Mouse (Mus musculus): ENCODE results near the gene Plcxd2. TPM values are rescaled to one million over a fixed set of nuclear protein-coding genes. Genes with fewer than 3 reads are reported as not detected.

Gene Plcxd2
- polyA plus RNA-seq, 1 experiment from 2014 or later: 8.1 TPM

- Histone ChIP-seq H3K4me2 (ENCODE audit: low read depth, low read length, severe bottlenecking) (no peak overlapping the region), H3K27ac (ENCODE audit: low read depth, low read length) (no peak overlapping the region), H3K9ac (ENCODE audit: low read length) (no peak overlapping the region), H3K9me3 (ENCODE audit: control insufficient read depth, low read length) (no peaks in the 10 kb centered on the region), H3K36me3 (ENCODE audit: control insufficient read depth, insufficient read depth, low read length) (no peaks in the 10 kb centered on the region), H3K4me1 (replicated peaks; ENCODE audit: control insufficient read depth, insufficient read depth, low read length) (no peaks in the 10 kb centered on the region), H3K4me3 (ENCODE audit: low read depth, low read length) (no peak overlapping the region), H3K27me3 (ENCODE audit: control insufficient read depth, insufficient read depth, low read length) (no peaks in the 10 kb centered on the region)
- WGBS: 66% methylated on average over 9 of the region's 9 CpGs
- DNase-seq (ENCODE audit: low spot score) (no peak), ATAC-seq (replicated peaks; ENCODE audit: low FRiP score) (0 out of 2 replicates have a peak, but pooled peaks have one; percentile 36)
These were observed 35.9 kb downstream of the Plcxd2 start for GRCm38 (mm10) chr16:45973959-45974686.

GRCm38 (mm10) chr16:45970187-45970586 is 39.8 kb downstream of the Plcxd2 start:
- no peaks in the 10 kb centered on the region for H3K27me3 ChIP-seq (ENCODE audit: control insufficient read depth, insufficient read depth, low read length)
- H3K9me3 ChIP-seq (ENCODE audit: control insufficient read depth, low read length): no peaks in the 10 kb centered on the region
- DNase-seq (ENCODE audit: low spot score) (no peak), ATAC-seq (replicated peaks; ENCODE audit: low FRiP score) (no peak)
- 89% methylated on average over 2 of the region's 2 CpGs for WGBS
- no peaks in the 10 kb centered on the region for H3K4me1 ChIP-seq (replicated peaks; ENCODE audit: control insufficient read depth, insufficient read depth, low read length)
- no peak overlapping the region for H3K27ac ChIP-seq (ENCODE audit: low read depth, low read length)
- H3K4me2 ChIP-seq (ENCODE audit: low read depth, low read length, severe bottlenecking): no peak overlapping the region
- H3K36me3 ChIP-seq (ENCODE audit: control insufficient read depth, insufficient read depth, low read length): no peaks in the 10 kb centered on the region
- H3K9ac ChIP-seq (ENCODE audit: low read length): no peak overlapping the region
- H3K4me3 ChIP-seq (ENCODE audit: low read depth, low read length): no peak overlapping the region

- no peaks in the 10 kb centered on the region for H3K9me3 ChIP-seq (ENCODE audit: control insufficient read depth, low read length)
- H3K27ac ChIP-seq (ENCODE audit: low read depth, low read length): no peak overlapping the region
- no peak overlapping the region for H3K4me2 ChIP-seq (ENCODE audit: low read depth, low read length, severe bottlenecking)
- 82% methylated on average over 5 of the region's 5 CpGs for WGBS
- no peak for DNase-seq (ENCODE audit: low spot score)
- ATAC-seq (replicated peaks; ENCODE audit: low FRiP score): no peak
- no peak overlapping the region for H3K4me3 ChIP-seq (ENCODE audit: low read depth, low read length)
- H3K4me1 ChIP-seq (replicated peaks; ENCODE audit: control insufficient read depth, insufficient read depth, low read length): no peaks in the 10 kb centered on the region
- no peaks in the 10 kb centered on the region for H3K36me3 ChIP-seq (ENCODE audit: control insufficient read depth, insufficient read depth, low read length)
- no peaks in the 10 kb centered on the region for H3K27me3 ChIP-seq (ENCODE audit: control insufficient read depth, insufficient read depth, low read length)
- H3K9ac ChIP-seq (ENCODE audit: low read length): no peak overlapping the region
These were observed 41.3 kb downstream of the Plcxd2 start for GRCm38 (mm10) chr16:45968716-45969115.

DNA sequence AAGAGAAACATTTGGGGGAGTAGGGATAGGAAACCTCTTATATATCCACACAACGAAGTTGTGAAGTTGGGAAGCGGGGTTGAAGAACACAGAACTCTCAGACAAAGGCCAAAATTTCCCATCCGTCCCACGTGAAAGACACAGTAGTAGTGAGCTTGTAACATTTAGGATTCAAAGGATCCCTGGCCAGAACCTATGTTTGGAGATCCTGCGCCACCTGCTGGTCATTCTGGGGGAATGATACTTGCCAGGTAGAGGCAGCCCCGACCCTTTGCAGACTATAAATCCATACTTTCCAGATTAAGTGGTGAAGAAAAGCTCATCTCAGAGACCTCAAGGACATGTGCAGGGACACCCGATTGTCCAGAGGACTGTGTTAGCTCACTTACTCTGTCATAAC is 42.5 kb downstream of the Plcxd2 start:
- WGBS: 20% methylated on average over 7 of the region's 7 CpGs
- peak; percentile 89 for ATAC-seq (replicated peaks; ENCODE audit: low FRiP score)
- no peak overlapping the region for H3K9ac ChIP-seq (ENCODE audit: low read length)
- H3K4me3 ChIP-seq (ENCODE audit: low read depth, low read length): no peak overlapping the region
- DNase-seq (ENCODE audit: low spot score): peak; percentile 87
- H3K4me1 ChIP-seq (replicated peaks; ENCODE audit: control insufficient read depth, insufficient read depth, low read length): no peaks in the 10 kb centered on the region
- H3K4me2 ChIP-seq (ENCODE audit: low read depth, low read length, severe bottlenecking): no peak overlapping the region
- no peaks in the 10 kb centered on the region for H3K27me3 ChIP-seq (ENCODE audit: control insufficient read depth, insufficient read depth, low read length)
- no peaks in the 10 kb centered on the region for H3K36me3 ChIP-seq (ENCODE audit: control insufficient read depth, insufficient read depth, low read length)
- no peaks in the 10 kb centered on the region for H3K9me3 ChIP-seq (ENCODE audit: control insufficient read depth, low read length)
- no peak overlapping the region for H3K27ac ChIP-seq (ENCODE audit: low read depth, low read length)

DNA sequence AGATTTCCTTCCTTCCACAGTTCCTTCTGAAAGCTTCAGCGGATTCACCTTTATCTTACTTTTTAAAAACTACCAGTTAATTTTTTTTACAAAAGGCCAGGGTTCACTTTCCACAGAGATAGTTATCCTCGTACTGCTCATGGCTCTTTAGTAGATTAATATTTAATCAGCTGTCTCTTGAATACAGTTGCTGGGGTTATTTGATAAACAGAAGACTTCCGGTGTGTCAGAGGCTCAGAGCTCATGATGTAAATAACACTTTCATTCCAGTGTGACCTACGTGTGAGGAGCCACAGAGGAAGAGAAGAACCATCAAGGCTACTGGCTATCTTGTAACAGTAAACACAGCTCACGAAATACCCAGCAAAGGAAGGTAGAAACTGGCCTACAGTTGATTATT is 43.4 kb downstream of the Plcxd2 start:
- no peaks in the 10 kb centered on the region for H3K27me3 ChIP-seq (ENCODE audit: control insufficient read depth, insufficient read depth, low read length)
- ATAC-seq (replicated peaks; ENCODE audit: low FRiP score): no peak
- no peaks in the 10 kb centered on the region for H3K4me1 ChIP-seq (replicated peaks; ENCODE audit: control insufficient read depth, insufficient read depth, low read length)
- WGBS: 84% methylated on average over 5 of the region's 5 CpGs
- DNase-seq (ENCODE audit: low spot score): no peak
- no peaks in the 10 kb centered on the region for H3K9me3 ChIP-seq (ENCODE audit: control insufficient read depth, low read length)
- no peak overlapping the region for H3K27ac ChIP-seq (ENCODE audit: low read depth, low read length)
- no peak overlapping the region for H3K4me2 ChIP-seq (ENCODE audit: low read depth, low read length, severe bottlenecking)
- H3K9ac ChIP-seq (ENCODE audit: low read length): no peak overlapping the region
- no peaks in the 10 kb centered on the region for H3K36me3 ChIP-seq (ENCODE audit: control insufficient read depth, insufficient read depth, low read length)
- H3K4me3 ChIP-seq (ENCODE audit: low read depth, low read length): no peak overlapping the region

DNA sequence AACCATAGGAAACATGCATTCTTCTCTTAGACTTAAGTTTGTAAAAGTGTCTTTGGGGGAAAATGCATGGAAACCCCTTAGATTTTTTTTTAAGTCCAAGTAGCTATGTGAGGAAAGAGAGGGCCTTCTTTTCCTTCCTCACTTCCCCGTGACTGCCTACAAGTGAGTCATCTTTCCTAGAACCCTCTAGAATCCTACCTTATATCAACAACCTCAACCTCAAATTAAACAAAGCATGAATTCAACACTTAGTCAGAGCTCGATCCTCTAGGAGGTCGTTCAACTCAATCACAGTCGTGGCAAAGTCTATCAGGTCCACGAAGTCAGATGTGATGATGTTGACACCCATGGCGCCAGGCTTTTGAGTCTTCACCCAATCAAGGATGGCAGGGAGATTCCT is 45.2 kb downstream of the Plcxd2 start:
- H3K9me3 ChIP-seq (ENCODE audit: control insufficient read depth, low read length): no peaks in the 10 kb centered on the region
- DNase-seq (ENCODE audit: low spot score) (no peak), ATAC-seq (replicated peaks; ENCODE audit: low FRiP score) (no peak)
- H3K4me2 ChIP-seq (ENCODE audit: low read depth, low read length, severe bottlenecking): no peak overlapping the region
- H3K27me3 ChIP-seq (ENCODE audit: control insufficient read depth, insufficient read depth, low read length): no peaks in the 10 kb centered on the region
- H3K36me3 ChIP-seq (ENCODE audit: control insufficient read depth, insufficient read depth, low read length): no peaks in the 10 kb centered on the region
- H3K9ac ChIP-seq (ENCODE audit: low read length): no peak overlapping the region
- H3K4me3 ChIP-seq (ENCODE audit: low read depth, low read length): no peak overlapping the region
- 92% methylated on average over 6 of the region's 6 CpGs for WGBS
- H3K27ac ChIP-seq (ENCODE audit: low read depth, low read length): no peak overlapping the region
- no peaks in the 10 kb centered on the region for H3K4me1 ChIP-seq (replicated peaks; ENCODE audit: control insufficient read depth, insufficient read depth, low read length)

- H3K36me3 ChIP-seq (ENCODE audit: control insufficient read depth, insufficient read depth, low read length): no peaks in the 10 kb centered on the region
- WGBS: 91% methylated on average over 8 of the region's 8 CpGs
- no peak overlapping the region for H3K9ac ChIP-seq (ENCODE audit: low read length)
- no peaks in the 10 kb centered on the region for H3K27me3 ChIP-seq (ENCODE audit: control insufficient read depth, insufficient read depth, low read length)
- no peaks in the 10 kb centered on the region for H3K4me1 ChIP-seq (replicated peaks; ENCODE audit: control insufficient read depth, insufficient read depth, low read length)
- no peak for ATAC-seq (replicated peaks; ENCODE audit: low FRiP score)
- H3K4me3 ChIP-seq (ENCODE audit: low read depth, low read length): no peak overlapping the region
- no peak overlapping the region for H3K4me2 ChIP-seq (ENCODE audit: low read depth, low read length, severe bottlenecking)
- DNase-seq (ENCODE audit: low spot score): no peak
- no peaks in the 10 kb centered on the region for H3K9me3 ChIP-seq (ENCODE audit: control insufficient read depth, low read length)
- no peak overlapping the region for H3K27ac ChIP-seq (ENCODE audit: low read depth, low read length)
These were observed 46.2 kb downstream of the Plcxd2 start for GRCm38 (mm10) chr16:45963837-45964236.

DNA sequence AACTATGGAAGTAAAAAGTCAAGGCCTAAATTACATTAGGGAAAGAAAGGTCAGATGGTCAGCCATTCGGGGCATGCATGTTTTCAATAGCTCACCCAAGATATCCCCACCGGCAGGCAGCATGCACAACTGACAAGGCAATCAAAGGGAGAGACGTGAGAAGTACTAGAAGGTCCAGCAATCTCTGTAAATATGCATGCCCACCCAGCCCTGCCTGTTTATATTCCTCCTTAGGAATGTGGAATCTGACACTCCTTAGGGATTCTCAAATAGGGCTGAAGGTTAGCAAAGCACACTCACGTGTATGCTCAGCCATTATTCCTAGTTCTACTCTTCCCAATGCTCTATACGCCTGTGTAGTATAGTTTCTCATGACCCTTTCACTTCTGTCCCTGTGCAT is 46.9 kb downstream of the Plcxd2 start:
- Histone ChIP-seq H3K4me1 (replicated peaks; ENCODE audit: control insufficient read depth, insufficient read depth, low read length) (no peaks in the 10 kb centered on the region), H3K36me3 (ENCODE audit: control insufficient read depth, insufficient read depth, low read length) (no peaks in the 10 kb centered on the region), H3K9me3 (ENCODE audit: control insufficient read depth, low read length) (no peaks in the 10 kb centered on the region), H3K4me2 (ENCODE audit: low read depth, low read length, severe bottlenecking) (no peak overlapping the region), H3K27me3 (ENCODE audit: control insufficient read depth, insufficient read depth, low read length) (no peaks in the 10 kb centered on the region), H3K9ac (ENCODE audit: low read length) (no peak overlapping the region), H3K27ac (ENCODE audit: low read depth, low read length) (no peak overlapping the region), H3K4me3 (ENCODE audit: low read depth, low read length) (no peak overlapping the region)
- 63% methylated on average over 5 of the region's 5 CpGs for WGBS
- no peak for DNase-seq (ENCODE audit: low spot score)
- ATAC-seq (replicated peaks; ENCODE audit: low FRiP score): no peak

DNA sequence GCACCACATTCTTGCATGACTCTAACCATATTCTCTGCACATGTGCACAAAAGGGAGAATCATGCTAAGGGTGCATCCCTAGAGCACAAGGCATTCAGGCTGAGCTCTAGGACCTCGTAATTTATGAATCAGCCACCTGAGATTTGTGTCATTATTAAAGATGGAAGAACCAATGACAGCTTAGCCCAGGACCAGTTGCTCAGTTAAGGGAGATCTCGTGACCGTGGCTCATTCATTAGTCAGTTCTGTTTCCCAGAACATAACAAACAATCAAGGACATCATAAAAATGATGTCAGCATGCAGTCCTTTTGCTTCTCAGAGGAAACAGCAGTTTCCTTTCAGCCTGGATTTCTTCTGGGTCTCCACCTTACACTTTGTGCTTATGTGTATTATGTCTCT is 49.0 kb downstream of the Plcxd2 start:
- no peak overlapping the region for H3K9ac ChIP-seq (ENCODE audit: low read length)
- no peaks in the 10 kb centered on the region for H3K36me3 ChIP-seq (ENCODE audit: control insufficient read depth, insufficient read depth, low read length)
- ATAC-seq (replicated peaks; ENCODE audit: low FRiP score) (no peak), DNase-seq (ENCODE audit: low spot score) (no peak)
- WGBS: 80% methylated on average over 3 of the region's 3 CpGs
- no peaks in the 10 kb centered on the region for H3K9me3 ChIP-seq (ENCODE audit: control insufficient read depth, low read length)
- H3K4me2 ChIP-seq (ENCODE audit: low read depth, low read length, severe bottlenecking): no peak overlapping the region
- no peaks in the 10 kb centered on the region for H3K4me1 ChIP-seq (replicated peaks; ENCODE audit: control insufficient read depth, insufficient read depth, low read length)
- H3K27ac ChIP-seq (ENCODE audit: low read depth, low read length): no peak overlapping the region
- no peak overlapping the region for H3K4me3 ChIP-seq (ENCODE audit: low read depth, low read length)
- H3K27me3 ChIP-seq (ENCODE audit: control insufficient read depth, insufficient read depth, low read length): no peaks in the 10 kb centered on the region
